ENCODE assay signal across 21 mouse cellular contexts in the genomic region with DNA sequence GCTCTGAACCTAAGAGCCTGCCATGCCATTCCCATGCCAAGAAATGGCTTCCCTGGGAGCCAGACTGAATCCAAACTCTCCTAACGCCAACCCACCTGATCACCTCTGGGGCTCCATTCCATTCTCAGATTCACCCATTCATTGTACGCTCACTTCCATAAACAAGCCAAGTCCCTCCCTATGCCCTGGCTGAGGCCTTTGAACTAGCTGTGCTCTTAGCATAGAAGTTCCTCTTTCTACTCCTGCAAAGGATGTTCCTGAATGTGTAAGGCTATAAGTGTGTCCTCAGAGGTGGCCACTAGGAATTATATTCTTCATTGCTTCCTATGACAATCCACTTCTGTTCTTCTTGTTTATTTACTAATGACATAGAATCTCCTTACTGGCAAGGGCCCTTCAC. TPM values are rescaled to one million over a fixed set of nuclear protein-coding genes. Genes with fewer than 3 reads are reported as not detected.
A peak's percentile ranks its signal among the peaks of the same experiment; 100 is the strongest.
DNase-seq lines count a peak whose midpoint lies in the region; ATAC-seq and TF ChIP-seq lines count a peak whose summit lies in the region.
"Had no signal": no experiment of that assay in that cellular context is flagged by ENCODE, and none has a peak within 500 bp of the region (broad histone marks: within the 10 kb centered on the region; RNA-seq: fewer than 3 reads in every experiment).

No protein-coding gene starts in this region.

- no peak overlapping the region for H3K9ac ChIP-seq in intestine, embryonic 14.5 days (ENCODE audit: low read length)
- no peak overlapping the region for H3K9ac ChIP-seq in intestine, postnatal 0 days (ENCODE audit: low read depth, low read length)
- no peak overlapping the region for H3K9ac ChIP-seq in MEL (ENCODE audit: control insufficient read depth, low read depth, low read length, poor library complexity, severe bottlenecking)
- H3K9ac ChIP-seq: embryonic facial prominence, embryonic 15.5 days; hindbrain, embryonic 13.5 days; intestine, embryonic 15.5 days had no signal

- no peak overlapping the region for H3K4me2 ChIP-seq in intestine, embryonic 14.5 days (ENCODE audit: low read length)
- H3K4me2 ChIP-seq in intestine, postnatal 0 days (replicated peaks; ENCODE audit: low read depth) = no peak overlapping the region
- H3K4me2 ChIP-seq: embryonic facial prominence, embryonic 15.5 days; hindbrain, embryonic 13.5 days; intestine, embryonic 15.5 days had no signal

- 89% methylated on average over 2 of the region's 2 CpGs for WGBS in intestine, embryonic 14.5 days
- 95% methylated on average over 2 of the region's 2 CpGs for WGBS in intestine, postnatal 0 days

- no peak for TF ChIP-seq RAD21 in MEL (IDR thresholded peaks at IDR 0.05; ENCODE audit: low read depth, low read length)

- peak; percentile 41 for DNase-seq in intestine, embryonic 14.5 days (ENCODE audit: low spot score)
- peak; percentile 47 for DNase-seq in MEL (ENCODE audit: low read depth, low spot score)
- no peak for DNase-seq in right cerebral cortex, adult 18-20 months
- DNase-seq in adrenal gland, postnatal 4 days (ENCODE audit: low spot score in 2 of 2) = no peak
- DNase-seq: adrenal gland, postnatal 10 days; cerebellum, adult 11-12 months; cerebellum, postnatal 10 days; embryo, embryonic 11 days; gastrocnemius, postnatal 10 days; heart, postnatal 10 days; heart, postnatal 4 days had no signal

- no peak overlapping the region for H3K4me3 ChIP-seq in intestine, embryonic 14.5 days (ENCODE audit: low read depth, low read length)
- no peak overlapping the region for H3K4me3 ChIP-seq in intestine, postnatal 0 days (ENCODE audit: low read depth, low read length)
- H3K4me3 ChIP-seq in MEL (ENCODE audit: control insufficient read depth in 1 of 2, insufficient read depth in 1 of 2, low read depth in 2 of 2, low read length in 2 of 2) = no peak overlapping the region
- H3K4me3 ChIP-seq: embryonic facial prominence, embryonic 15.5 days; erythroblast, embryonic 14.5 days; forebrain, embryonic 10.5 days; hindbrain, embryonic 13.5 days; intestine, embryonic 15.5 days had no signal

- H3K36me3 ChIP-seq in intestine, embryonic 14.5 days (ENCODE audit: control insufficient read depth, insufficient read depth, low read length) = no peaks in the 10 kb centered on the region
- no peaks in the 10 kb centered on the region for H3K36me3 ChIP-seq in intestine, postnatal 0 days (ENCODE audit: control insufficient read depth, insufficient read depth)
- peaks cover 0 to 4% of the 10 kb centered on the region in 2 experiments; a peak in 1 of 4 replicates for H3K36me3 ChIP-seq in MEL (ENCODE audit: control insufficient read depth in 1 of 2, insufficient read depth in 2 of 2, low read length in 2 of 2)
- H3K36me3 ChIP-seq: embryonic facial prominence, embryonic 15.5 days; hindbrain, embryonic 13.5 days; intestine, embryonic 15.5 days had no signal

- peaks cover 5% of the 10 kb centered on the region; the same call in 1 of the 2 replicates for H3K4me1 ChIP-seq in intestine, embryonic 14.5 days (replicated peaks; ENCODE audit: control insufficient read depth, insufficient read depth, low read length)
- peaks cover 5% of the 10 kb centered on the region; the same call in 1 of the 2 replicates for H3K4me1 ChIP-seq in intestine, postnatal 0 days (replicated peaks; ENCODE audit: control insufficient read depth, insufficient read depth, low read length)
- peaks cover 0 to 3% of the 10 kb centered on the region in 2 experiments; a peak in 2 of 4 replicates for H3K4me1 ChIP-seq in MEL (ENCODE audit: control insufficient read depth in 1 of 2, insufficient read depth in 2 of 2, low read length in 2 of 2)

- H3K27ac ChIP-seq in intestine, embryonic 14.5 days (ENCODE audit: low read depth) = no peak overlapping the region
- no peak overlapping the region for H3K27ac ChIP-seq in intestine, postnatal 0 days (ENCODE audit: low read depth, low read length)
- no peak overlapping the region for H3K27ac ChIP-seq in MEL (ENCODE audit: control insufficient read depth, low read depth, low read length)
- H3K27ac ChIP-seq: embryonic facial prominence, embryonic 15.5 days; forebrain, embryonic 10.5 days; hindbrain, embryonic 13.5 days; hindbrain, postnatal 0 days; intestine, embryonic 15.5 days had no signal

- ATAC-seq in intestine, embryonic 14.5 days (replicated peaks; ENCODE audit: low FRiP score, low TSS enrichment, low read depth) = no peak
- ATAC-seq in intestine, postnatal 0 days = no peak
- ATAC-seq in granulocyte monocyte progenitor cell, adult 5-6 weeks (replicated peaks; ENCODE audit: poor library complexity, severe bottlenecking) = peak; percentile 79
- peak; percentile 83 for ATAC-seq in monocyte, adult 5-6 weeks (replicated peaks; ENCODE audit: insufficient number of reproducible peaks, low FRiP score, low TSS enrichment, poor library complexity, severe bottlenecking)
- ATAC-seq: forebrain, embryonic 16.5 days; hindbrain, postnatal 0 days; intestine, embryonic 15.5 days had no signal

- no peak for TF ChIP-seq EP300 in MEL (IDR thresholded peaks at IDR 0.05; ENCODE audit: low read depth in 1 of 2, low read length in 2 of 2)

- TF ChIP-seq CTCF in intestine, postnatal 0 days (IDR thresholded peaks at IDR 0.05; ENCODE audit: low read depth) = no peak
- TF ChIP-seq CTCF in MEL (IDR thresholded peaks at IDR 0.05 in 2 of 3, conservative IDR thresholded peaks at IDR 0.05 in 1 of 3; ENCODE audit: control insufficient read depth in 1 of 3, insufficient read depth in 1 of 3, low read depth in 2 of 3, low read length in 3 of 3, poor library complexity in 1 of 3, severe bottlenecking in 1 of 3) = no peak

- no peak for TF ChIP-seq POLR2A in MEL (IDR thresholded peaks at IDR 0.05; ENCODE audit: control insufficient read depth in 1 of 2, insufficient read depth in 1 of 2, low read depth in 1 of 2, low read length in 2 of 2, poor library complexity in 1 of 2)

- no peaks in the 10 kb centered on the region for H3K27me3 ChIP-seq in intestine, embryonic 14.5 days (replicated peaks; ENCODE audit: control insufficient read depth, insufficient read depth, low read length)
- H3K27me3 ChIP-seq in intestine, postnatal 0 days (replicated peaks; ENCODE audit: control insufficient read depth, insufficient read depth, low read length) = no peaks in the 10 kb centered on the region
- no peaks in the 10 kb centered on the region for H3K27me3 ChIP-seq in MEL (ENCODE audit: control insufficient read depth in 1 of 2, insufficient read depth in 2 of 2, low read length in 2 of 2)
- H3K27me3 ChIP-seq: embryonic facial prominence, embryonic 15.5 days; hindbrain, embryonic 13.5 days; intestine, embryonic 15.5 days had no signal

- no peaks in the 10 kb centered on the region for H3K9me3 ChIP-seq in intestine, embryonic 14.5 days (ENCODE audit: control insufficient read depth, low read length)
- no peaks in the 10 kb centered on the region for H3K9me3 ChIP-seq in intestine, postnatal 0 days (ENCODE audit: control insufficient read depth)
- H3K9me3 ChIP-seq in MEL (replicated peaks; ENCODE audit: insufficient read depth, low read length) = no peaks in the 10 kb centered on the region
- H3K9me3 ChIP-seq: embryonic facial prominence, embryonic 15.5 days; forebrain, embryonic 10.5 days; hindbrain, embryonic 13.5 days; intestine, embryonic 15.5 days had no signal

- no peaks in the 10 kb centered on the region; the same call in 1 of the 2 replicates for H3K79me2 ChIP-seq in MEL (ENCODE audit: control insufficient read depth, insufficient read depth, low read length, poor library complexity)

TF ChIP-seq in MEL, 35 proteins besides CTCF, POLR2A, EP300 and RAD21:
- TF ChIP-seq MXI1 (IDR thresholded peaks at IDR 0.05; ENCODE audit: low read depth, low read length) (no peak), MYB (IDR thresholded peaks at IDR 0.05; ENCODE audit: low read depth, low read length) (no peak), ZC3H11A (IDR thresholded peaks at IDR 0.05; ENCODE audit: low read depth, low read length) (no peak)
TF ChIP-seq in MEL: peak in this region for 0.

RNA-seq across cellular contexts. Expression of gene Foxn3, which starts 40.5 kb away (rescaled TPM):
- 74.3 and 75.9 TPM in 2 replicates for polyA plus RNA-seq in intestine, embryonic 14.5 days (2014; fragmentation: Nextera tagmentation; extraction: Ambion mirVana)
- 41.9 and 48.4 TPM in 2 replicates for polyA plus RNA-seq in intestine, postnatal 0 days (2015; fragmentation: Nextera tagmentation; extraction: Ambion mirVana)
- 22.8 and 23.1 TPM in 2 replicates for total RNA-seq in MEL (2012; rRNA removed)
- polyA plus RNA-seq in MEL (2012; ENCODE audit: insufficient read depth in 1 of 2, insufficient read length in 2 of 2, low read depth in 1 of 2, low replicate concordance in 2 of 2, missing spikeins in 1 of 2) = 10 to 100 TPM in 1 of 2 experiments, not detected in 1; 15.5 TPM
- total RNA-seq in granulocyte monocyte progenitor cell, adult 5-6 weeks (2014; fragmentation: Nextera tagmentation) = 68.7 and 164 TPM in 2 replicates
- total RNA-seq in granulocyte monocyte progenitor cell, adult 5-6 weeks (2017) = 22.6 and 26.7 TPM in 2 replicates
- 96.6 to 128 TPM (median 99.8 TPM) in 3 replicates for total RNA-seq in monocyte, adult 5-6 weeks (2017)
- 10 to 100 TPM; 95.0 to 97.1 TPM for total RNA-seq in adrenal gland, postnatal 4 days (2021)

Comparison
In these comparisons a context has a peak if more than half of its experiments do, and no peak if none do; other contexts are left out.
1. ATAC-seq: peak in granulocyte monocyte progenitor cell, adult 5-6 weeks (single experiment) and monocyte, adult 5-6 weeks (single experiment); none in intestine, embryonic 14.5 days (single experiment) and intestine, postnatal 0 days (single experiment).
2. DNase-seq: peak in intestine, embryonic 14.5 days (single experiment) and MEL (single experiment); none in right cerebral cortex, adult 18-20 months (single experiment) and adrenal gland, postnatal 4 days (0 of 2).